Mouse (Mus musculus): Measurements from ENCODE around the gene Socs3.

DNA sequence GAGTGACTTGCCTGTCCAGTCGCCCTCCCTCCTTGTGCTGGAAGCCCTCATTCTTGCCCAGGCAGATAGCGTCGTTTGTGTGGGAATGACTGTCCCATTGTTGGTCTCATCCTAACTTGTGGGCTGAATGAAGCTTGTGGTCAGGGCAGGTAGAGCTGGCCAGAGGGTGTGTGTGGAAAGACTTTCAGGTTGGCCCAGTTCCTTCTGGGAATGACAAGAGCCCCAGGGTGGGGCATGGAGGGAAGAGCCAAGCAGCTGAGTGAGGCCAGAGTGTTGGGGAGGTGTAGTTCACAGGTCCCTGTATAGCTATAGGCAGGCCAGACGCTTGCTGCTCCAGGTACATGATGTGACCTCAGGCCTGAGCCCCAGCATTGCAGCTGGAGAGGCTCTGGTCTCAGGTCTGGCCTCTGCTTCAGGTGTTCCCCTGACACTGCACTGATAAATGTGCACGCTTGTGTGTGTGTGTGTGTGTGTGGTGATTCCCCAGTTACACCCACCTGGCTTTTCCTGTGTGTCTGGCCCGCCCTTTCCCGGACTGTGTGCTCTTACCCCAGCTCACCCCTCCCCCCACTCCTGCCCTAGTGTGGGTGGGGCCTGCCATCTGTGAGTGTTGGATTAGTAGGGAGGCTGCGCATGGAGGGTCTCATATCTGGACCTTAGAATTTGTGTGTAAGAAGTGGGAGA, 37.8 kb upstream of the Socs3 start:
- TF ChIP-seq CTCF (conservative IDR thresholded peaks at IDR 0.05; ENCODE audit: insufficient read depth, insufficient read length, low read depth, low read length) (no peak), POLR2A (IDR thresholded peaks at IDR 0.05; ENCODE audit: low read depth, low read length) (no peak)

Measured in kidney, adult 2 months (tissue).